Mouse (Mus musculus) stomach, embryonic 14.5 days (tissue): Measurements from ENCODE around the gene Ankrd52. TPM values are rescaled to one million over a fixed set of nuclear protein-coding genes. Genes with fewer than 3 reads are reported as not detected.

ENCODE experiments used
- ATAC-seq: fragments of 200-750 bp; cut with Nextera tagmentation; 2 replicates; pipeline ENCODE4 v1.8.0; 2017; ENCODE audit warnings: low read depth, moderate TSS enrichment; ENCODE audit not compliant: insufficient number of reproducible peaks, insufficient read depth, low FRiP score
- H3K27ac ChIP-seq: fragments of 300-500 bp; sonication (generic); 2 replicates; pipeline ENCODE4 v1.5.1; 2014; ENCODE audit warnings: mild to moderate bottlenecking, low read length, moderate library complexity, mixed read lengths
- H3K27me3 ChIP-seq: fragments of 300-500 bp; sonication (generic); 2 replicates; pipeline ENCODE4 v1.6.1; 2014; ENCODE audit warnings: low read length, control low read depth, mixed read lengths; ENCODE audit not compliant: control insufficient read depth, insufficient read depth
- H3K36me3 ChIP-seq: fragments of 300-500 bp; sonication (generic); 2 replicates; pipeline ENCODE4 v1.6.1; 2014; ENCODE audit warnings: mild to moderate bottlenecking, control low read depth, low read length, moderate library complexity, mixed read lengths; ENCODE audit not compliant: control insufficient read depth, insufficient read depth
- H3K4me1 ChIP-seq: fragments of 300-500 bp; sonication (generic); 2 replicates; pipeline ENCODE4 v1.6.1; 2014; ENCODE audit warnings: low read length, control low read depth, mixed read lengths; ENCODE audit not compliant: control insufficient read depth, insufficient read depth
- H3K4me2 ChIP-seq: fragments of 300-500 bp; sonication (generic); replicated peaks from 2 replicates; pipeline ENCODE4 v1.6.1; 2014; ENCODE audit warnings: low read depth, low read length, control low read depth
- H3K4me3 ChIP-seq: fragments of 300-500 bp; sonication (generic); 2 replicates; pipeline ENCODE4 v1.5.1; 2014; ENCODE audit warnings: low read depth, low read length, control low read depth
- H3K9ac ChIP-seq: fragments of 300-500 bp; sonication (generic); replicated peaks from 2 replicates; pipeline ENCODE4 v1.6.1; 2014; ENCODE audit warnings: low read depth, mild to moderate bottlenecking, control low read depth, low read length, moderate library complexity, mixed read lengths
- H3K9me3 ChIP-seq: fragments of 300-500 bp; sonication (generic); 2 replicates; pipeline ENCODE4 v1.6.1; 2016; ENCODE audit warnings: low read depth, low read length, control low read depth; ENCODE audit not compliant: control insufficient read depth
- WGBS: fragments of 180-500 bp; shearing (Covaris S2); extraction: QIAGEN DNeasy Blood & Tissue Kit; methylation state at CpG from one replicate; pipeline ENCODE4 v1.1.7; 2014; 5-methylcytosine and 5-hydroxymethylcytosine counted together
- polyA plus RNA-seq: library from polyadenylated mRNA; unstranded; fragments of >200 nt; fragmentation: Nextera tagmentation; extraction: Ambion mirVana; gene quantifications from 2 replicates; pipeline ENCODE4 v1.2.1, GENCODE M21; 2014

Ankrd52 gene
- polyA plus RNA-seq, 1 experiment from 2014 or later: 16.7 TPM

DNA sequence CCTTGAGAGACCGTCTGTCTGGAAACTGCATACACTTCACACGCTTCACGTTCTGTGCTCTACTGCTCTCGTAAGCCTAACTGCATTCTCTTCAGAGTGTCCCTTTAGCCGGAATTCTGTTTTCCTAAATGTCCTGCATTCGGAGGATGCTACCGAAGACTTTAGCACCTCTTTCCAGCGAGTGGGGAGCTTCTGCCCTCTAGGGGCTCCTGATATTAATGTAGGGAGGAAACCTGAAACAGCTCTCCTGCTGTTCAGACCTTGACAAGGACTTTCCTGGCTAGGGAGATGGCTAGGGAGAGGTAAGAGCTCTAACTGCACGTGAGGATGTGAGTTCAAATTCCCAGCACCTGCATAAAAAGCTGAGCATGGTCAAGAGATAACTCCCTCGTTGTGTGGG, 63.5 kb downstream of the Ankrd52 start:
- no peak overlapping the region for H3K4me2 ChIP-seq
- no peak overlapping the region for H3K4me3 ChIP-seq
- ATAC-seq: no peak
- H3K36me3 ChIP-seq: peaks cover 49% of the 10 kb centered on the region
- no peaks in the 10 kb centered on the region for H3K27me3 ChIP-seq
- no peak overlapping the region for H3K9ac ChIP-seq
- WGBS: 59% methylated on average over 10 of the region's 10 CpGs
- H3K9me3 ChIP-seq: no peaks in the 10 kb centered on the region
- no peaks in the 10 kb centered on the region for H3K4me1 ChIP-seq
- H3K27ac ChIP-seq: no peak overlapping the region

DNA sequence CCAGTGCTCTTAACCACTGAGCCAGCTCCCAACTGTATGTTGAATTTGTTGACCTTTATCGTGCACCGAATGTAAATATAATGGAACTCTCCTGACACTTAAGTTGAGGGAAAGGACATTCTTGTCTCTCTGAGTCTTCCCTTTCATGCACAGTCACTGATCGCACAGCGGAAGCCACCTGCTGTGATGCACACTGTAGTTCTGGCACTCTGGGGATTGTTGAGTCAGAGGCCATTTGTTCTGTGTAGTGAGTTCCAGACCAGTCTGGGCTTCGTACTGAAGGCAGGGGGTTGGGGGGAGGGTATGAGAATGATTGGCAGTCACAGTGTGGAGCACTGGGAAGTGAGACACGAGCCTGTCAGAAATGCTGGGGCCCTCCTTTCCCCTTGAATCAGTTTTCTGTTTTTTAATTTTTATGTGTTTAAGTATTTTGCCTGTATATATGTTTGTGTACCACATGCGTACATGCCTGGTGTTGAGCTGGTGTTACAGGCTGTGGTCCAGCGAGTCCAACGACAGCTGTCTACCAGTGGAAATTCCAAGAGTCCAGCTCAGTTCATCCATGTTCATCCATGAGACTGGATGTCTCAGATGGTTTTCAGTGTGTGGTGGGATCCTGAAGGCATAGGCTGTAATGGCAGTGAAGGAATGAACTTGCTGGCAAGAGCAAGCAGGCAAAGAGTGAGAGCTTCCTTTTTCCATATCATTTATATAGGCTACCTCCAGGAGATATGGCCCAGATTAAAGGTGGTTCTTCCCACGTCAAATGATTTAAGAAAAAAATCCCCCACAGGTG, 64.6 kb downstream of the Ankrd52 start:
- no peak overlapping the region for H3K27ac ChIP-seq
- no peak overlapping the region for H3K4me2 ChIP-seq
- peaks cover 38% of the 10 kb centered on the region for H3K36me3 ChIP-seq
- H3K9me3 ChIP-seq: no peaks in the 10 kb centered on the region
- no peak overlapping the region for H3K4me3 ChIP-seq
- no peak for ATAC-seq
- no peak overlapping the region for H3K9ac ChIP-seq
- 89% methylated on average over 10 of the region's 10 CpGs for WGBS
- no peaks in the 10 kb centered on the region for H3K27me3 ChIP-seq
- H3K4me1 ChIP-seq: no peaks in the 10 kb centered on the region

DNA sequence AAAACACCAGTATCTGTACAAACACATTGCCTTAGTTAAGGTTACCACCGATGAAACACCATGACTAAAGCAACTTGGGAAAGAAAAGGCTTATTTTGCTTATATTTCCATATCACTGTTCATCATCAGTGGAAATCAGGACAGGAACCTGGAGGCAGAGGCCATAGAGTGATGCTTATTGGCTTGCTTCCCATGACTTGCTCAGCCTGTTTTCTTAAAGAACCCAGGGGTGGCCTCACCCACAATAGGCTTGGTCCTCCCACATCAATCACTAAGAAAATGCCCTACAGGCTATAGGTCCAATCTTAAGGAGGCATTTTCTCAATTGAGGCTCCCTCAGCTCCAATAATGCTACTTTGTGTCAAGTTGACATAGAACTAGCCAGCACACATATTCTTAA, 65.8 kb downstream of the Ankrd52 start:
- no peak overlapping the region for H3K4me2 ChIP-seq
- no peak overlapping the region for H3K9ac ChIP-seq
- no peak overlapping the region for H3K4me3 ChIP-seq
- H3K36me3 ChIP-seq: peaks cover 29% of the 10 kb centered on the region
- no peaks in the 10 kb centered on the region for H3K4me1 ChIP-seq
- H3K27ac ChIP-seq: no peak overlapping the region
- WGBS: 85% methylated on average over 1 of the region's 1 CpGs
- no peak for ATAC-seq
- H3K27me3 ChIP-seq: no peaks in the 10 kb centered on the region
- no peaks in the 10 kb centered on the region for H3K9me3 ChIP-seq

DNA sequence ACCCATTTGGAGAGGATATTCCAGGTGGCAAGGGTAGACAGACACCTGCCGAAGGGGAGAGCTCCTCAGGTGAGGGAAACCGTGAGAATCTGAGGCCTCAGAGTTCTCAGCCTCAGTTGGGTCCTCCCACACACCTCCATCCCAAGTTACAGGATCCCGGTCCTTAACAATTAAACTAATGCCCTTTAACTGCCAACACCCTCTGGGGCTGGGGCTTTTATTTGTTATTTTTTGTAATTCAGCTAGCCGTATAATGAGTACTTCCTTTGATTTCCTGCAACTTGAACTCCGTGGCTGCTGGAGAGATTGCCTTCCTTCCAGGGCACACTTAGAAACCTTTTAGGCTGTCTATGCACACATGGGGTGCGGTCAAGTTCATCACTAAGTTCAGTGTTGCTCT, 67.4 kb downstream of the Ankrd52 start:
- ATAC-seq: no peak
- H3K27me3 ChIP-seq: no peaks in the 10 kb centered on the region
- no peaks in the 10 kb centered on the region for H3K4me1 ChIP-seq
- no peak overlapping the region for H3K9ac ChIP-seq
- H3K4me3 ChIP-seq: no peak overlapping the region
- H3K4me2 ChIP-seq: no peak overlapping the region
- no peak overlapping the region for H3K27ac ChIP-seq
- 67% methylated on average over 6 of the region's 6 CpGs for WGBS
- H3K36me3 ChIP-seq: peaks cover 14% of the 10 kb centered on the region
- no peaks in the 10 kb centered on the region for H3K9me3 ChIP-seq

DNA sequence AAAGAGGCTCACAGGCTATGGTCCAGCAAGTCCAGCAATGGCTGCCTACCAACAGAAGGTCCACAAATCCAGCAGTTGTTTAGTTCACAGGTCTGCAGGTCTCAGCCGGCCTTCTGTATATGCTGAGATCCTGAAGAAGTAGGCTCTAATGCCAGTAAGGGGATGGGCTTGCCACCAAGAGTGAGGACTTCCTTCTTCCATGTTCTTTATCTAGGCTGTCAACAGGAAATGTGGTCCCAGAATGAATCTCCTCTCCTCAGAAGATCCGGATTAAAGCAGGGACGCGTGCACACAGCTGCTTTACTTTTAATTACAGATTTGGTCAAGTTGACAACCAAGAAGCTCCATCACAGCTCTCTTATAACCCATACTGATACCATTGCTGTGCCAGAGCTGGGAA, 68.5 kb downstream of the Ankrd52 start:
- Histone ChIP-seq H3K27ac (no peak overlapping the region), H3K36me3 (peaks cover 9% of the 10 kb centered on the region), H3K4me1 (no peaks in the 10 kb centered on the region), H3K4me3 (no peak overlapping the region), H3K4me2 (no peak overlapping the region), H3K27me3 (no peaks in the 10 kb centered on the region), H3K9me3 (no peaks in the 10 kb centered on the region), H3K9ac (no peak overlapping the region)
- no peak for ATAC-seq
- WGBS: 71% methylated on average over 4 of the region's 4 CpGs

DNA sequence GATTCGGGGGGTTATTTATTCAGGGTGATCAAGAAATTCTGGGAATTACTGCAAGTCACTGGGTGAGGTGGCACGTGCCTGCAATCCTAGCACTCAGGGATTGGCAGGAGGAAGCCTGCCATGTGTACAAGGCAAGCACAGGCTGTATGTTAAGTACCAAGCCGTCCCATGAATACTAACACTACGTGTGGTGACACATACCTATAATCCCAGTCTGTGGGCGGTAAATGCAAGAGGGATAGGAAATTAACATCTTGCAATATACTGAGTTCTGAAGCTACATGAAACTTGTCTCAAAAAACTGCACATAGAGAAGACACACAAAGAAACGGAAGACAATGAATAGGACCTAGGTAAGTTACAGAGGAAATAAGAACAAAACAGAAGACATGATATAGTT, 74.1 kb downstream of the Ankrd52 start:
- H3K27ac ChIP-seq: no peak overlapping the region
- H3K4me1 ChIP-seq: no peaks in the 10 kb centered on the region
- H3K9ac ChIP-seq: no peak overlapping the region
- H3K4me3 ChIP-seq: no peak overlapping the region
- H3K9me3 ChIP-seq: no peaks in the 10 kb centered on the region
- no peak for ATAC-seq
- 85% methylated on average over 6 of the region's 6 CpGs for WGBS
- H3K27me3 ChIP-seq: no peaks in the 10 kb centered on the region
- no peaks in the 10 kb centered on the region for H3K36me3 ChIP-seq
- H3K4me2 ChIP-seq: no peak overlapping the region

DNA sequence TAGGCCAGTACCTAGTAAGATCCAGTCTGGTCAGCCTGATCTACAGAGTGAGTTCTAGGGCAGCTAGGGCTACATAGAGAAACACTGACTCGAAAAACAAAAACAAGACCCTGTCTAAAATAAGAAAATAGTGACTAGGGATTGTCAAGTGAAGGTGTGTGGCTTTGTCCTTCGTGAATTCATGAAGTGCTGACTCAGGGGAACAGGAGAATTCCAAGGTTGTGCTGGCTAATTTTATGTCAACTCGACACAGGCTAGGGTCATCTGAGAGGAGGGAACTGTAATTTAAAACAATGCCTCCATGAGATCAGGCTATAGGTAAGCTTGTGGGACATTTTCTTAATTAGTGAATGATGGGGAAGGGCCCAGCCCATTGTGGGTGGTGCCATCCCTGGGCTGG, 77.6 kb downstream of the Ankrd52 start:
- Histone ChIP-seq H3K9me3 (no peaks in the 10 kb centered on the region), H3K4me2 (no peak overlapping the region), H3K4me3 (no peak overlapping the region), H3K27ac (no peak overlapping the region), H3K9ac (no peak overlapping the region), H3K36me3 (no peaks in the 10 kb centered on the region), H3K4me1 (no peaks in the 10 kb centered on the region), H3K27me3 (no peaks in the 10 kb centered on the region)
- WGBS: 69% methylated on average over 3 of the region's 3 CpGs
- no peak for ATAC-seq

DNA sequence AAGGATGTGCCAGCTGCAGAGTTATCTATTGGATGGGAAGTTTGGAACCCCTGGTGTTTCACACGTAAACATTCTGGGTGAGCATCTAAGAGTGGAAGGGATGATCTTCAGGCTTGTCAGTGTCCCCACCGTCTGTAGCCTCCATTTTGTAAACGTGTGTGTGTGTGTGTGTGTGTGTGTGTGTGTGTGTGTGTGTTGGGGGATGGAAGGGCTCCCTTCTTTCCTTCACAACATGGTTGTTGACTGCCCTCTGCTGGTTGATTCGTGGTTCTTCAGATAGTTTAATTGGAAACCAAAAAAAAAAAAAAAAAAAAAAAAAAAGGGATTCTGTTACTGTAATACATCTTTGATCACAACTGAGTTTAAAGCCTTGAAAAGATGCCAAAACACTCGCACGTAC, 78.4 kb downstream of the Ankrd52 start:
- H3K4me2 ChIP-seq: peak overlapping the region; percentile 26; the same call in 1 of the 2 replicates

DNA sequence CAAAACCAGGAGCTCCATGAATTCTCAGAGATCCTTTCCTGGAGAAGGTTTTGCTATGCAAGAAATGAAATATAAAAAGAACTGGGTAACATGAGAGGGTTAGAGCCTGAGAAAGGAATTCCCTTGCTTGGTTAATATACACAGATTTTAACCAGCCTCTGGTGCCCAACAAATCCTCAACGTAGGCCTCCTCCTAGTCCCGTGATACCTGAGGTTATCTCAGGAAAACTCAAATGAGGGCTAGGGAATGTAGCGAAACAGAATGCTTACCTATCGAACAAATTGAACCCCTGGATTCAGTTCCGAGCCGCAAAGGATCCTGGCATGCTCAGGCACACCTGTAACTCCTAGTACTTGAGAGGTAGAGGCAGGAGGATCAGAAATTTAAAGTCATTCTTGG, 80.8 kb downstream of the Ankrd52 start:
- no peak overlapping the region for H3K27ac ChIP-seq
- 80% methylated on average over 6 of the region's 6 CpGs for WGBS
- no peak overlapping the region for H3K9ac ChIP-seq
- no peaks in the 10 kb centered on the region for H3K27me3 ChIP-seq
- ATAC-seq: no peak
- peaks cover 13% of the 10 kb centered on the region for H3K4me1 ChIP-seq
- H3K36me3 ChIP-seq: peaks cover 12% of the 10 kb centered on the region
- H3K9me3 ChIP-seq: no peaks in the 10 kb centered on the region
- H3K4me3 ChIP-seq: no peak overlapping the region; the same call in 1 of the 2 replicates
- H3K4me2 ChIP-seq: 0 out of 2 replicates have a peak overlapping the region, but pooled peaks have one; percentile 46

More for the DNA sequence above, 78.4 kb downstream of the Ankrd52 start:
- Histone ChIP-seq H3K27me3 (no peaks in the 10 kb centered on the region), H3K4me3 (no peak overlapping the region), H3K27ac (no peak overlapping the region), H3K4me1 (peaks cover 2% of the 10 kb centered on the region), H3K36me3 (no peaks in the 10 kb centered on the region), H3K9ac (no peak overlapping the region), H3K9me3 (no peaks in the 10 kb centered on the region)
- ATAC-seq: no peak
- WGBS: 3% methylated on average over 6 of the region's 6 CpGs
